Mouse (Mus musculus): ENCODE data around the gene Fam162a.

GRCm38 (mm10) chr16:36051491-36051890 lies 19.9 kb downstream of the Fam162a start:
- TF ChIP-seq GATA1 (IDR thresholded peaks at IDR 0.05; ENCODE audit: borderline replicate concordance, low read length), result no peak
- TF ChIP-seq FLI1 (IDR thresholded peaks at IDR 0.05; ENCODE audit: low read length), result no peak

Measured in megakaryocyte, embryonic 14.5 days (primary cell).